Mouse (Mus musculus): Measurements from ENCODE around the gene Dab2.

DNA sequence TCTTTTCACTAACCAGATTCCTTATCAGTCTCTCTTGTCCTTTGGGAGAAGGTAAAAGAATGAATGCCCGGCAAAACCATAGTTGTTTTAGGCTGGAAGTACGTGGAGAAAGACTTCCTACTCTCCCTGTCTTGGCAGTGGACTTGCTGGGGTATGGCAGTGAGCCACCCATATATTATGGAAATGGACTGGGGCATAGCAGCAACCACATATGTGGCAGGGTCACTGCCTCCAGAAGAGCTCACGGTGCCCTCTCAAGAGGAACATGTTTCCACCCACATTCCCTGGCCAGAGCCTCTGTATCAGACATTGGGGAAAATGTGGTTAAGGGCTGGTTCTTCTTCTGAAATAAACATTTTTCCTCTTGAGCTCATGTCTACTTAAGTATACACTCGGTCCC, 10.8 kb downstream of the Dab2 start:
- TF ChIP-seq CTCF (IDR thresholded peaks at IDR 0.05; ENCODE audit: borderline replicate concordance, insufficient read depth, low read length) (no peak), POLR2A (IDR thresholded peaks at IDR 0.05; ENCODE audit: low read depth, low read length) (no peak)

Data from embryonic fibroblast, embryonic 13.5 days (primary cell).